Mouse (Mus musculus): ENCODE data around the gene Nus1.

- TF ChIP-seq CTCF (IDR thresholded peaks at IDR 0.05; ENCODE audit: extremely low read depth, insufficient read depth, insufficient read length, insufficient replicate concordance): no peak
- no peak for TF ChIP-seq POLR2A (IDR thresholded peaks at IDR 0.05; ENCODE audit: low read depth, low read length)
Observed at GRCm38 (mm10) chr10:52430953-52431352, 13.6 kb downstream of the Nus1 start.

All from spleen, adult 2 months (tissue).